Mouse (Mus musculus): ENCODE results near the gene 1700001C19Rik.

1700001C19Rik gene

DNA sequence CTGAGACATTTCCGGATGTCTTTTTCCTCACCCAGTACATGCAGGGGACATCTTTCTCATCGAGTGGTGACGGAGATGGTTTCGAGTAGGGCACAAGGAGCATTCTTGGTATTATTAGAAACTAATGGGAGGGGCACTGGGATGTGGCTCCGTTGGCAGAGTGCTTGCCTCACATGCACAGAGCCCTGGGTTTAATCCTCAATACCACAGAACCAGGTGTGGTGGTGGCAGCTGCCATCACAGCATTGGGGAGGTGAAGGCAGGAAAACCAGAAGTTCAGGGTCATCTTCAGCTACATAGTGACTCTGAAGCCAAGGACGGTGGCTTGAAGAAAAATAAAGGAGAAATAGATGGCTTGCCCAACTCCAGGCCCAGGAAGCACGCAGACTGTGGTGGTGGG is 25.0 kb upstream of the 1700001C19Rik start:
- DNase-seq (ENCODE audit: low spot score in 2 of 2) = no peak

DNA sequence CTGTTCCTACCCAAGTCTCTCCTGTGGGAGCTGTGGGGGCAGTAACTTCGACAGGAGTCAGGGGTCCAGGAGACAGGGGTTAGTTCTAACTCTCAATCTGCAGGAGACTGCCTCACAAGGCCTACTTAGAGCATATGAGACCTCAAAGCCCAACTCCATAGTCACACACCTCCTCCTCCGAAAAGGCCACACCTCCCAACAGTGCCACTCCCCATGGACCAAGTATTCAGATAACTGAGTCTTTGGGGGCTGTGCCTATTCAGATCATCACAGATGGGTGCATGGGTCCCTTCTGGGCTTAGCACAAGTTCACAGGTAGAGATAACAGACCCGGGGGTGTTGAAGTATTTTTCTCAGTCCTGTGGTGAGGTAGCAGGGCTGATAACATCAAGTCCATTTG is 24.5 kb upstream of the 1700001C19Rik start:
- no peak for DNase-seq (ENCODE audit: low spot score in 2 of 2)

DNA sequence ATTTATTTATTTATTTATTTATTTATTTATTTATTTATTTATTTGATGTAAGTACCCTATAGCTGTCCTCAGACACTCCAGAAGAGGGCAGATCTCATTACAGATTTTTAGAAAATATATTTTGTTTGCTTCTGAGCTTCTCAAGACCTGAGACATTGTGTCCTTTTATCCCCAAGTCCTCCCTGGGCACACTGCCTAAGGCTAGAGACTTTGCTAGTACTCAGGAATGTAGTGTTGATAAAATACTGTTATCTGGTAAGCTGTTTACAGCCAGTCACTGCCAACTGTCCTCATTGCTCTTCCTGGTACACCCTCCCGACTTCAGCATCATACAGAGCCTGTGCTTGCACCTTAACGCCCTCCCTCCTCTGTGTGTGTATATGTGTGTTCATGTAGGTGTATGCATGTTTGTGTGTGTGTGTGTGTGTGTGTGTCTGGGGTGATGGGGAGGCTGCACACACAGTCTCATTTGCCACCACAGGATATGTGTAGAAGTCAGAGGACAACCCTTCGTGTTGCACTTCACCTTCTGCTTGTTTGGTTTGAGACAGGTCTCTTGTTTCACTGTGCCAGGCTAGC is 22.3 kb upstream of the 1700001C19Rik start:
- DNase-seq (ENCODE audit: low spot score in 2 of 2) = no peak

DNA sequence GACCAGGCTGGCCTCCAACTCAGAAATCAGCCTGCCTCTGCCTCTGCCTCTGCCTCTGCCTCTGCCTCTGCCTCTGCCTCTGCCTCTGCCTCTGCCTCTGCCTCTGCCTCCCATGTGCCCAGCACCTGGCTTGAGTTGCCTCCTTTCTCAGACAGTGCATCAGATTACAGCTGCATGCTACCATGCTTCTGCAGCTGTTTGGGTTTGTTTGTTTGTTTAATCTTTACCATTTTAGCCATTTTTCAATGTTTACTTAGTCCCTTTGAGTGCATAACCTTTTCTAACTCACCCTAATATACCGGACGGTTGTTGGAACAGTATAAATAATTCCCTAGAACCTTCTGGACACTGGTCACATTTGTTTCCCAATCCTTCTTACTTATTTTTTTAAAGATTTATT is 21.8 kb upstream of the 1700001C19Rik start:
- no peak for DNase-seq (ENCODE audit: low spot score in 2 of 2)

DNA sequence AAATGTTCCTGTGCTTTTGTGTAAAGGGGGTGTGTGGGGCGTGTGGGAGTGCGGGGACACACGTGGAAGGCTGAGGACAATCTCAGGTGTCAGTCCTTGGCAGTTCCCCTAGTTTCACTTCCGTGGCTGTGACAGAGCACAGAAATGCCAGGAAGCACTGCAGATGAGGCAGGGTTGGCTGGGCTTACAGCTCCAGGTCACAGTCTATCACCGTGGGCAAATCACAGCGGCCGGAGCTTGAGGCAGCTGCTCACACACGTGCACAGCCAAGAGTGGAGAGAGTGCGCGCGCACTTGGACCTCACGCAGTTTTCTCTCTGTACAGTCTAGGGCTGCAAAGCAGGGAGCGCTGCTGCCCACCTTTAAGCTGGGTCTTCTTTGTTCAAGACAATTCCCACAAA is 21.1 kb upstream of the 1700001C19Rik start:
- DNase-seq (ENCODE audit: low spot score in 2 of 2) = no peak

DNA sequence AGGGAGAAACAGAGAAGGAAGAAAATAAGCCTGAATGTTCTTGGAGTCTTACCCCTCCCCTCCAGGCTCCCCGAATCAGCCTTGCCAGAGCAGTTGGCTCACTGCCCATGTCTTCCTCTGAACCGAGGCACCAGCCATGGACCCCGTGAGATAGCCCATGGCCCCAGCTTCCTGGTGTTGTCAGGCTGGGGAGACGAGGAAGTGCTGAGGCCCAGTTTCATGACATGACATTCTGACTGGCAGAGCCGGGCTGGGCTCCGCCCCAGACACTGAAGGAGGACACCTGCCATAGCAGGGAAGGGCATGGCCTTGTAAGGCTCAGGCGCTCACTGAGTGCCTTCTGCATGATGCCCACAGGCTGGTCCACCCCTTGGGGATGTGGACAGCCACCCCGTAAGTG is 17.5 kb upstream of the 1700001C19Rik start:
- no peak for DNase-seq (ENCODE audit: low spot score in 2 of 2)

DNA sequence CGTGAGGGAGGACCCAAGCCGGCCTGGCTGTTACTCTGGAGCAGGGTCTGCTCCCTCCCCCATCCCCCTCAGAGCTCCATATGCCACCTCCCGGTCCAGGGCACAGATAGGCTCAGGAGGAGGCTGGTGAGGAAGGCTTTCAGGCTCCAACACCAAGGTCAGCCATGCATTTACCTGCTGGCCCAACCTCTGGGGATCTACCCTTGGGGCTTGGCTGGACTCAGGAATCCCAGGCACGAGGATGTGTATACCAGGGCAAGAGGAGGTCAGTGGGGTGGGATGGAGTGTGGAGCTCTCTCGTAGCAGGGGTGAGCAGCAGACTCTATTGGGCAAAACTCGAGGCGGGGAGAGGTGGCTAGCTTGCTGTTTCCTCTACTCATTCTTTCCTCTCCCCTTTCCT is 15.7 kb upstream of the 1700001C19Rik start:
- DNase-seq (ENCODE audit: low spot score in 2 of 2) = no peak

DNA sequence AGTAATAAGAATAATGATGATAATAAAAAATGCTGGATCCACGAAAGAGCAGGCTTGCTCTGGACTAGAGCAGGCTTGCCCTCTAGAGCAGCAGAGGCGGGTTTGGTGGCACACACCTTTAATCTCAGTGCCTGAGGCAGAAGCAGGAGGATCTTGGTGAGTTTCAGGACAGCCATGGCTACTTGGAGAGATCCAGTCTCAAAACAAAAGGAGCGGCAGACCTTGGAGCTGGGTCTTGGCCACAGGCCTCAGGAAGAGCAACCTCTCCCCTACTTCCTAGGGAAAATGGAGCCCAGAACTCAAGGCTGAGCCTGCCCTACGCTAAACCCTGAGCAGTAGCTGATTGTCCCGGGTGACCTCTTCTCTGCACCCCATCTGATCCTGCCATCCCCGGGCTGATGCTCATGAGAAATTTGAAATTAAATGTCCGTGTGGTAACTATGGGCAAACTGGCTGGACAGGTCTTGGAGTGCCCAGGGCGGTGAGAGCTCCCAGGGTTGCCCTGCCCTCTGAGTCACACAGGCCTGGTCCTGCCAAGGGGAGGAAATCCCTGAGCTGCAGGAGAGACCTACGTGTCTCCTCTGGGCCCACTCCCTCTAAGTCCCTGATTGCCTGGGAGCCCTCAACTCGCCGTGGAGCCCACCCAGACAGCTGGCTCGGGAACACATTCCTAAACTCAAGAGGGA is 13.8 kb upstream of the 1700001C19Rik start:
- no peak for DNase-seq (ENCODE audit: low spot score in 2 of 2)

DNA sequence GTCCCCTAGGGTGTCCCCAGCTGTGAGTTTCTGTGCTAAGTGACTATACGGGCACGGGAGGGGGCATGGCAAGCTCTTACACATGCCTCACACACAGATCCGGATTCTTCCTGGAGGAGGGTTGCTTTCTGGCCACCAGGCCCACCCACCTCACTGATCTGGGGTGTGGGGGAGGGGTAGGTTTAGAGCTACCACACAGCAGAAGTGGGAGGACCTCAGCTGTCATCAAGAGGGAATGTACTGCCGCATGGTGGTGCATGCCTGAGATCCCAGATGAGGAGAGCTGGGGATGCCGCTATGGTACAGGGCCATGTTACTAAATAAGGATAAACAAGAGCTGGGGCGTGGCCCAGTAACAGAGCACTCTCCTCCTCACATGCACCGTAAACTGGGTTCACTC is 13.1 kb upstream of the 1700001C19Rik start:
- no peak for DNase-seq (ENCODE audit: low spot score in 2 of 2)

DNA sequence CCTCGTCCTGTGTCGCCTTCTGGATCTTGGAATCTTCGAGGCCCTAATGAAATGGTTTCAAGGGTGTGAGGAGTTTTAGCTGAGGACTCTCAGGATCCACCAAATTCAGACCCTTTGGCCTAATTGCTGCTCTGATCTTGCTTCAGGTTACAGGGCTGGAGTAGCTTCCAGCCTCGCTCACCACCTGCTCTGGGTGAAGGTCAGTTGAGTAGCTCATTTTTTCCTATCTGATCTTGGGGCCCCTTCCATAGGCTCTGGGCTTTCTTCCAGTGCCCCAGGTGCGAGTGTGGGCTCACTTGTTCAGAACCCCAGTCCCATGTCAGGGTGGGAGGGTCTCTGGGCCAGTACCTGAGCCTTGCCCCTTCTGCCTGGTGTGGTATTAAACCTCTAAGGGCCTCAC is 12.3 kb upstream of the 1700001C19Rik start:
- no peak for DNase-seq (ENCODE audit: low spot score in 2 of 2)

DNA sequence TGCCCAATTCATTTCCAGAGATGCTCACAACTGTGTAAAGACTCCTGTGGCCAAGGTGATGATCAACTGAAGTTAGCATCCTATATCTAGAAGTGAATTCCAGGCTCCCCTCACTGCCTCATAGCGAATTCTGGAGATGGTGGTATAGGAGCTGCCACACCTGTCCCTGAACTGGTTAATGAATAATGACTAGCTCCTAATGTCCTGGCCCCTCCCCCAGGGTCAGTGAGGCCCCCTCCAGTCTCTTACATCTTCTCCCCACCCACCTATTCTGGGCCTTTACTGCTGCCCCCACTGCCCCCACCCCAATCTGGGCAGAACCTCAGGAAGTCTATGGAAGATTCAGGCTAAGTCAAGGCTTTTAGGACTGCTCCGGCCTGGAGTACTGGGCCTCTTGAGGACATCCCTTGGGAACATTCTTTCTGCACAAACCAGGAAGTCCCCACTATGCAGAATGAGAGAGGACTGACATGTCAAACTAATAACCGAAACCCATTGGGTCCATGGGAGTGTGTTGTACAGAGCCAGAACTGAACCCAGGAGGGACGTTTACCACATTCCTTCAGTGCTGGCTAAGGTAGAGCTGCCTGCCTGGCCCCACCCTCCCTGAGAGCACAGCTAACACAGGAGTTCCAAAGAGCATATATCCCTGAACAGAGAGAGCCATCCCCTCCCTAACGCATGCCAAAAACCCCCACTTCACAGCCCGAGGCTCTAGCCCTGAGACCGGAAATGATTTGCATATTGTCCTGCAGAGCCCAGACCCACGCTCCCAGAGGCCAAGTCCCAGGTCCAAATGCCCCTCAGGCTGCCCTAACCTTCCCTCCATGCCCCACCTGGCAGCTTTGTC is 11.6 kb upstream of the 1700001C19Rik start:
- DNase-seq (ENCODE audit: low spot score in 2 of 2) = no peak

DNA sequence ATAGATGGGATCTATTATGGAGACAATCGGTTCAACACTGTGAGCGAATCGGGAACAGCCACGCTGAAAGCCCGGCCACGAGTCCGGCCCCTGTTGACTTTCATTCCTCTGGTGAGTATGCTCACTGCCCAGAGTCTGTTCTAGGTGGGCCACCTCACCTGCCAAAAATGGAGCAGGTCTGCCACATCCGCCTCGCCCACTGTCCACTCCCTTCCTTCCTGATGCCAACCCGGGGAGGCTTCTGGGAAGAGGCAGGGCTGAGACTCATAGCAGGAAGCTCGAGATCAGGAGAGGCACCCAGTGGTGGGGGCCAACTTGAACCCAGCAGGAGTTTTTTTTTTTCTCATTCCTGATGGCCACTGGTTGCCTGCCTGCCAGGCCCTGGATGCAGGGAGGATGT is 9.4 kb upstream of the 1700001C19Rik start:
- no peak for DNase-seq (ENCODE audit: low spot score in 2 of 2)

DNA sequence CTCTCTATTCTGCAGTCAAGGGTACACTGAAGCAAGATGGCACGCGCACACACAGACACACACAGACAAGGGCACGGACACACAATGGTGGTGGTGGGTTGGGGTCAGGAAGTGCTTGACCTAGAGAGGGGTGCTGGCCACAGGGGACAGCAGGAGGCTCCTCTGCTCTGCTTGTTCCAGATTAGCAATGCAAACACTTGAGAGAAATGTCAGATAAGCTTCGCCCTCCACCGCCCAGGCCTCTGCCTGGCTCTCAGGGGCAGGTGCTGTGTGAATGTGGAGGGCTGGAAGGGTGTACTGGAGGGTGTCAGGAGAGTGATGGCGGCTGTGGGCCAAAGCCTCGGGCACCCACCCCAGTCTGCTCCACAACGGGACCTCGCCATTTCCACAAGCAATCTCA is 8.8 kb upstream of the 1700001C19Rik start:
- no peak for DNase-seq (ENCODE audit: low spot score in 2 of 2)

DNA sequence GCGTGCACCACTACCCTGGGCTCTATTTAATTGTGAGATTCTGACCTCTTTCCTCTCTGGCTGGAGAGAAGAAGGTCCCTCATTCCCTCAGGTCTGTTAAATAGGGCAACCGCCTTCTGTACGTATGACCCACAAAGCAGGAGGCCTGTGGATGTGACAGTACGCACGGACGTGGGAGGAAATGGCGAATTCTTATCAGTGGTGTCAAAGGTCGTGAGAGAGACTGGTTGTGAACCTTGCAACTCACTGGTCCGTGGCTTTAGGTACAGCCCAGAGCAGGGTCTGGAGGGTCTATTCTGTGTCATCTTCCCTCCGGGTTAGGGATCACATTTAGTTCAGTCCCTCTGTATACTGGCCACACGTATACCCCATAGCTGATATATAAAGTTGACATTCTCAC is 8.3 kb upstream of the 1700001C19Rik start:
- no peak for DNase-seq (ENCODE audit: low spot score in 2 of 2)

DNA sequence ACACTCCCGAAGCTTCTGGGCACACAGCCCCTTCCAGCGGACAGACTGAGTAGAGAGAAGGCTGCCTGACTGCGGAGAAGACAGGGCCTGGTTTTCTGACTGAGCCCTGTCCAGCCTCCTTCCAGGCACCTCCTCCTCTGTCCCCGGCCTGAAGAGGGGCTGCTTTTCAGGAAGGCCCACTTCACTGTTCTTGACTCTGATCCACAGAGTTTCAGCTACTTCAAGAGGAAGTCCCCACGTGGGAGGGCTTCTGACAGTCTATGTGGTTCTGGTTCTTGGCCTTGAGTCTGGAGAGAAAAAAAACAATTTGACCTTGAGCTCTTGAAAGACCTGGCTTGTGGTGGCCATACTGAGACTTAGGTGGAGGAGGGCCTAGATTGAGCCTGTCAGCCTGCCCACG is 6.9 kb upstream of the 1700001C19Rik start:
- no peak for DNase-seq (ENCODE audit: low spot score in 2 of 2)

DNA sequence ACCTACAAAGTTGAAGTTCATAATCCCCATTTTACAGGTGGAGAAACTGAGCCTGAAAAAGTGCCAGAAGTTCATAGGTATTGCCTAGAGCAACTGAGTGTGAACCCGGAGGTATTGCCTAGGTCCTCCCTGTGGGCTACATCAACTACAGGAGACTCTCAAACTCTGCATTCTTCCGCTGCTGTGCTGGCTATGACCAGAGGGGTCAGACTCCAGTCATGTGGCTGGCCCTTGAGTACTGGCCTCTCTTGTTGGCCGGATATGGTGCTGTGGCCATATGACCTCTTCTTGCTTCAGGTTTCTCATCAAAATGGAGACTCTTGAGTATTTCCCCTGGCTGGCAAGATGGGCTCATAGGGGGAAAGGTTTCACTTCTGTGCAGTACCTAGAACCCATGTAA is 5.1 kb upstream of the 1700001C19Rik start:
- no peak for DNase-seq (ENCODE audit: low spot score in 2 of 2)

DNA sequence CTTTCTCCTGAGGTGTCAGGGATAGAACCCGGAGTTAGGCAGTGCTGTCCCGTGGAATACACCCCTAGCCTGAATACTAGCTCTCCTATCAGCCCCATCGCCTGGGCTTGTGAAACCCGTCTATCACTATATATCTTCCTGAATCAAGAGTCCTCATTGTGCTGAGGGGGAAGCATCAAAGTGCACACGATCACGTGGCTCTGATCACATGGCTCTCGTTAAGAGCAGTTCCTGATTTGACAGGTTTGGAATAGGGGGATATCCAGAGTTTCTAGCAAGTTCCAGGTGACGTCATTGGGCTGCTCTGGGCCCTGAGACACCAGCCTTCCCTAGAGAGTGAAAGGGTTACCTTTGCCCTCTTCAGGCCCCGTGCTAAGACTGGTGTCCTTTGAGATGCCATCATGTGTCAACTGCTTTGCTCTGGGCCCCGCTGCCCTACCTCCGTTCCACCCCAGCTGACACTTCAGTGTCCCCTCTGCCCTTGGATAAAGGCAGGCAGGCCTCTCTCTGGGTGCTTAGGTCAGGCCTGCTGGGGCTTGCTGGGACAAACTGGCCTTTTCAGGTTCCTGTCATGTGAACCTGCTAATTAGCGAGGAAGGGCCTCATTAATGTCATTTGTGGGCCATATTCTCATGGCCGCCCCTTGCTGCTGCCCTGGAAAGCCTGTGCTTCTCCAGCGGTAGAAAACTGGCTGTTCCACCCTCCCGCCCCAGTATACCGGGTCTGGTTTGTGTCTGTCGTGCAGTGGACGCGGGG is 4.3 kb upstream of the 1700001C19Rik start:
- DNase-seq (ENCODE audit: low spot score in 2 of 2) = no peak

DNA sequence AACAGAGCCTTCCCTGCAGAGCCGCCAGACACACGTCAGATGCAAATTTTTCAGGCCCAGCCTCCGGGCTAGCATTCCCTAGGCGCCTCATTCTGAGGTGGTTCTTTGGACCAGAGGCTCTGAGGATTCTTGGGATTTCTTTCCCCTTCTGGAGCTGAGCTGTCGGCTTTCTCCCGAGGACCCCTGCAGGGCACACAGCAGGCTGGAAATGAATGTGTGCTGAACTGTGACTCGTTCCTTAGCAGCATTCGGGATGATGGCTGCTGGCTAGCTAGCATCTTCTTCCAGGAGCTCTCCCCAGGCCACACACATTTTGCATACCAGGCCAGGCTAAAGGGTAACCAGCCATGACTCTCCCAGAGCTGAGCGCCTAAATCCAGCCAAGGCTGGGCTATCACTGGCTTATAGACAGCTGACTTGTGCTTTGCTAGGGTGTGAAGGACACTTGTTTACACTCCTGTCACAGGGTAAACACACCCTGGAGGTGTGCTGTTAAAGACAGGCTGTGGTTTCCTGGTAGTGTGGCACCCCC is 3.2 kb upstream of the 1700001C19Rik start:
- DNase-seq (ENCODE audit: low spot score in 2 of 2) = no peak

DNA sequence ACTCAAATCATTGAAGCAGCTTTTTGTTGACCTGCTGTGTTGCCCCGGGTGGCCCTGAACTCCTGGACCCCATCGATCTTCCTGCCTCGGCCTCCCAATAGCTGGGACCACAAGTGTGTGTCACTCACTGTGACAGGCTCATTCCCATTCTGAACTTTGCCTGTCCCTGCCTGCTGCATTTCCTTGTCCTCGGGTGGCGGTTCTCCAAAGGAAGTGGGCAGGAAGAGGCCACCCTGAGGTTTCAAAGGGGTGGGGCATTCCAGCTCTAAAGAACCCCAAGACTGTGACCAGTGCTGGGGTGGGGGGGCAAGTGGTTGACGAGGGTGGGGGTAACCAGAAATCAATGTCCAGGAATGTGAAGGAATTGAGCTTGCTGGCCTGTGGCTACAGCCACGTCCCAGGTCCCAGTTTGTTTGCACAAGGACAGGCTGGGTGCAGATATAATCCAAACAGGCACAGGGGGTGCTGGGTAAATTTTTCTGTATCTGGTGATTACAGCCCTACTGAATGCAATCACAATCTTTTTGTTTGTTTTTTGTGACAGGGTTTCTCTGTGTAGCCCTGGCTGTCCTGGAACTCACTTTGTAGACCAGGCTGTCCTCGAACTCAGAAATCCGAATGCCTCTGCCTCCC is 2.3 kb upstream of the 1700001C19Rik start:
- no peak for DNase-seq (ENCODE audit: low spot score in 2 of 2)

DNA sequence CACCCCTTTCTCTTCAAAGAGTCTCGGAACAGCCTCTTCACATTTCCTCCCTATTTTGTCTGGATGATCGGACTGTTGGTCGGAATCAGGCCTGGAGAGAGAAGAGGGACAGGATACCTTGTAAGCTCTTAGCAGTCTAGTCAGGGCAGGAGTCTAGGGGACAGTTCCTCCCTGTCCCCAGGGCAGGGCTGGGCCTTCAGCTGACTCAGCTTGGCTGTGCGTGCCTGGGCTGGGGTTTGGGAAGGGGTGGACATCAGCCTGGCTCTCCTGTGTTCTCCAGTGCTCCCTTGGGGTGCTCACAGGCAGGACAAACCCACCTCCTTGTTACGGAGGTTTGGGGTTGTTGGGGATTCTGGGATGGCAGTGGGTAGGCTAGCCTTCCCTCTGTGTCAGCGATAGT is 1.4 kb upstream of the 1700001C19Rik start:
- no peak for DNase-seq (ENCODE audit: low spot score in 2 of 2)

DNA sequence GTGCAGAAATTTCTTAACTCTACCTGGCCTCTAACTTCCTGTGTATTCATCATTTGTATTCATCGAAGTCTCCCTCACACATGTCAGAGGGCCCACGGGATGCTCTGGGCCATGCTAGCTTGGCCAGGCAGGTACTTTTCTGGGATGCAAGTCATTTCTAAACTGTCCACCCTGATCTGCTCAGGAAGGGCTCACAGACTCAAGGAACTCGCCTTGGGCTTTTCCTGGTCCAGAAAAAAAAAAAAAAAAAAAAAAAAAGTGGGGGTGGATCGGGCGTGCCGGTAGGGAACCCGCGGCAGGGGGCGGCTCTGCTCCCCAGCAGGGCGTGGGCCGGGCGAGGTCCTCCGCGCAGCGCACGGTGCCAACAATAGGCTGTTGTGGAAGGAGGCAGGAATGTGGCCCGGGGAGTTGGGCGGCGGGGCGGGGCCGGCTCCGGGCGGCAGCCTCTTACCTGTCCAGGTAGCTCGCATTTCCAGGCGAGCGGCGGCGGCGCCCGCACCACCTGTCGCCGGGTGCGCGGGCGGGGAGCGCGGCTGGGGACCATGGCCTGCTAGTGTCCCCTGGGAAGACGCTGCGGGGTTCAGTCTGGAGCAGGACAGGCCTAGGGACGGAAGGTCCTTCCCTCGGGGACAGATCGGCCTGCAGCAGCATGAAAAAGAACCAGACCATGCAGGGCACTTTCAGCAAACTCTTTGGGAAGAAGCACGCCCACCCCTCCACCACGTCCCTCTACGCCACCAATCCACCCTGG is 845 bp downstream of the 1700001C19Rik start, which contains the start of gene AI661453:
AI661453 (plus strand) TSS at position 460 of the 751 bp plus-strand sequence.
- peak; percentile 70 to 81 for DNase-seq (ENCODE audit: low spot score in 2 of 2)

All from urinary bladder, postnatal 4 days (tissue).